Mouse (Mus musculus) liver, embryonic 18 days (tissue): ENCODE data around the gene Tas2r108. TPM values are rescaled to one million over a fixed set of nuclear protein-coding genes. Genes with fewer than 3 reads are reported as not detected.

Experiments
- polyA plus RNA-seq: library from polyadenylated mRNA; depleted of rRNA; stranded (reverse); fragments of >200 nt; gene quantifications from 2 replicates; pipeline ENCODE4 v1.2.3, GENCODE M21; 2012; rRNA removed

The Tas2r108 gene
- 0.07 TPM in 1 of 2 replicates, not detected in the other for polyA plus RNA-seq

GRCm38 (mm10) chr6:40493229-40493628 is at the start of gene Tas2r108:
Tas2r108 (plus strand) TSS chr6:40493529.

GRCm38 (mm10) chr6:40470916-40471719 is 22.2 kb upstream of the Tas2r108 start, which contains the start of gene Ssbp1:
Ssbp1 (plus strand) TSS chr6:40471352.

GRCm38 (mm10) chr6:40490933-40491332 is 2.4 kb upstream of the Tas2r108 start, which contains the start of gene Tas2r137:
Tas2r137 (plus strand) TSS chr6:40491233.

GRCm38 (mm10) chr6:40519408-40519807 is 26.1 kb downstream of the Tas2r108 start, which contains the start of gene Prss37:
Prss37 (minus strand) TSS chr6:40519508.

Other genes with a start within 250 kb of the Tas2r108 start
- 7.0 TPM in 2 replicates for gene Agk, start 168.4 kb upstream of the Tas2r108 start, polyA plus RNA-seq
- 3.3 and 3.4 TPM in 2 replicates for gene E330009J07Rik, start 57.4 kb upstream of the Tas2r108 start, polyA plus RNA-seq
- 0.01 TPM in 2 replicates for gene Wee2, start 54.4 kb upstream of the Tas2r108 start, polyA plus RNA-seq
- 37.9 and 40.0 TPM in 2 replicates for gene Ssbp1, start 22.2 kb upstream of the Tas2r108 start, polyA plus RNA-seq
- not detected in 2 replicates for gene Tas2r137, start 2.3 kb upstream of the Tas2r108 start, polyA plus RNA-seq
- not detected in 2 replicates for gene Prss37, start 26.0 kb downstream of the Tas2r108 start, polyA plus RNA-seq
- gene Olfr461, start 61.5 kb downstream of the Tas2r108 start, polyA plus RNA-seq, result not detected in 2 replicates
- 0.01 TPM in 1 of 2 replicates, not detected in the other for gene Olfr460, start 76.0 kb downstream of the Tas2r108 start, polyA plus RNA-seq
- 7.0 and 8.9 TPM in 2 replicates for gene Clec5a, start 92.3 kb downstream of the Tas2r108 start, polyA plus RNA-seq
- not detected in 2 replicates for gene Tas2r138, start 119.8 kb downstream of the Tas2r108 start, polyA plus RNA-seq
- 6.7 and 7.3 TPM in 2 replicates for gene Mgam, start 135.3 kb downstream of the Tas2r108 start, polyA plus RNA-seq